Mouse (Mus musculus): Measurements from ENCODE around the gene Olfr131. TPM values are rescaled to one million over a fixed set of nuclear protein-coding genes. Genes with fewer than 3 reads are reported as not detected.
"Not testable (repeated sequence)": the region's sequence is repeated elsewhere in the genome, so short reads cannot be mapped to it uniquely, and the experiment has no call there.

The Olfr131 gene
- polyA plus RNA-seq (2012; rRNA removed) = not detected in 2 replicates

GRCm38 (mm10) chr17:38088593-38088992 lies at the start of gene Olfr131:
Gene Olfr131, minus strand, starts transcription at chr17:38088693.
- no peak within 1 kb of the TSS; the same call in 1 of the 2 replicates for H3K4me3 ChIP-seq (ENCODE audit: extremely low read depth, insufficient read depth, insufficient read length)
- H3K36me3 ChIP-seq (ENCODE audit: control insufficient read depth, insufficient read depth, low read length) = no peaks in the 10 kb centered on the region
- no peaks in the 10 kb centered on the region for H3K4me1 ChIP-seq (ENCODE audit: control insufficient read depth, insufficient read depth, insufficient read length)
- TF ChIP-seq CTCF (IDR thresholded peaks at IDR 0.05; ENCODE audit: extremely low read depth, insufficient read depth, insufficient read length, insufficient replicate concordance) = no peak
- no peak for TF ChIP-seq POLR2A (IDR thresholded peaks at IDR 0.05; ENCODE audit: low read depth, low read length)
- no peak for DNase-seq (ENCODE audit: low read depth in 1 of 2, low spot score in 2 of 2)
- H3K27me3 ChIP-seq (ENCODE audit: control insufficient read depth, insufficient read depth, low read length) = no peaks in the 10 kb centered on the region
- H3K27ac ChIP-seq (ENCODE audit: insufficient read depth, low read length) = no peak within 1 kb of the TSS

- Histone ChIP-seq H3K27ac (ENCODE audit: insufficient read depth, low read length) (no peak within 1 kb of the TSS), H3K36me3 (ENCODE audit: control insufficient read depth, insufficient read depth, low read length) (no peaks in the 10 kb centered on the region), H3K4me3 (ENCODE audit: extremely low read depth, insufficient read depth, insufficient read length) (no peak within 1 kb of the TSS), H3K27me3 (ENCODE audit: control insufficient read depth, insufficient read depth, low read length) (no peaks in the 10 kb centered on the region), H3K4me1 (ENCODE audit: control insufficient read depth, insufficient read depth, insufficient read length) (no peaks in the 10 kb centered on the region)
- no peak for TF ChIP-seq CTCF (IDR thresholded peaks at IDR 0.05; ENCODE audit: extremely low read depth, insufficient read depth, insufficient read length, insufficient replicate concordance)
- TF ChIP-seq POLR2A (IDR thresholded peaks at IDR 0.05; ENCODE audit: low read depth, low read length) = no peak
- 76% methylated on average over 1 of the region's 1 CpGs for WGBS
- no peak for DNase-seq (ENCODE audit: low read depth in 1 of 2, low spot score in 2 of 2)
These were observed 45.9 kb upstream of the Olfr131 start, which contains the start of gene Olfr132 for GRCm38 (mm10) chr17:38134426-38134825. Gene Olfr132, minus strand, starts transcription at chr17:38134526.

GRCm38 (mm10) chr17:38125371-38125770 lies 36.9 kb upstream of the Olfr131 start:
- not testable (repeated sequence) for H3K27ac ChIP-seq (ENCODE audit: insufficient read depth, low read length); H3K4me1 ChIP-seq (ENCODE audit: control insufficient read depth, insufficient read depth, insufficient read length); H3K27me3 ChIP-seq (ENCODE audit: control insufficient read depth, insufficient read depth, low read length); DNase-seq (ENCODE audit: low read depth in 1 of 2, low spot score in 2 of 2); H3K36me3 ChIP-seq (ENCODE audit: control insufficient read depth, insufficient read depth, low read length); H3K4me3 ChIP-seq (ENCODE audit: extremely low read depth, insufficient read depth, insufficient read length)
- WGBS = 72% methylated on average over 3 of the region's 3 CpGs

DNA sequence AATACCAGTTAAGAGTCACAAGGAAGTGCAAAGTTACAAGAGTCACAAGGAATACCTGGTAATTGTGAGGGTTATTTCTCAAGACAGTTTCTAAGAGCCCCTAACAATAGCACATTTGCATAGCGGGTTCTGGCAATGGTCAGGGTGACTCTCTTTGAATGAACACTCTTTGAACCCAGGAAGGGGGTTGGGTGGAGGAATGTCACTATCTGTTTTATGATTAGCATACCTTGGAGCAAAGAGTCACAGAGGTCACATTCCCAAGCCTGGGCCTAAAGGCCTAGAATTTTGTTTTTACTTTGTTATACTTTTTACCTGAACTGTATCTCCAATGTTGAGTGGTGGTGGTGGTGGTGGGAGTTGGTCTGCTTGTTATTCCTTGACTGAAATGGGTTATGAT lies 35.7 kb upstream of the Olfr131 start:
- not testable (repeated sequence) for H3K27me3 ChIP-seq (ENCODE audit: control insufficient read depth, insufficient read depth, low read length); H3K27ac ChIP-seq (ENCODE audit: insufficient read depth, low read length); H3K4me1 ChIP-seq (ENCODE audit: control insufficient read depth, insufficient read depth, insufficient read length); H3K36me3 ChIP-seq (ENCODE audit: control insufficient read depth, insufficient read depth, low read length); DNase-seq (ENCODE audit: low read depth in 1 of 2, low spot score in 2 of 2); H3K4me3 ChIP-seq (ENCODE audit: extremely low read depth, insufficient read depth, insufficient read length)
- 67% methylated on average over 1 of the region's 1 CpGs for WGBS

- 85% methylated on average over 4 of the region's 4 CpGs for WGBS
- no peak for DNase-seq (ENCODE audit: low read depth in 1 of 2, low spot score in 2 of 2)
- Histone ChIP-seq H3K4me3 (ENCODE audit: extremely low read depth, insufficient read depth, insufficient read length) (no peak overlapping the region), H3K36me3 (ENCODE audit: control insufficient read depth, insufficient read depth, low read length) (no peaks in the 10 kb centered on the region), H3K27ac (ENCODE audit: insufficient read depth, low read length) (no peak overlapping the region), H3K4me1 (ENCODE audit: control insufficient read depth, insufficient read depth, insufficient read length) (no peaks in the 10 kb centered on the region), H3K27me3 (ENCODE audit: control insufficient read depth, insufficient read depth, low read length) (no peaks in the 10 kb centered on the region)
- no peak for TF ChIP-seq POLR2A (IDR thresholded peaks at IDR 0.05; ENCODE audit: low read depth, low read length)
- TF ChIP-seq CTCF (IDR thresholded peaks at IDR 0.05; ENCODE audit: extremely low read depth, insufficient read depth, insufficient read length, insufficient replicate concordance) = no peak
These were observed 6.1 kb downstream of the Olfr131 start for GRCm38 (mm10) chr17:38082364-38082763.

- no peaks in the 10 kb centered on the region for H3K36me3 ChIP-seq (ENCODE audit: control insufficient read depth, insufficient read depth, low read length)
- 82% methylated on average over 1 of the region's 1 CpGs for WGBS
- H3K4me1 ChIP-seq (ENCODE audit: control insufficient read depth, insufficient read depth, insufficient read length) = no peaks in the 10 kb centered on the region
- no peak within 1 kb of the TSS for H3K27ac ChIP-seq (ENCODE audit: insufficient read depth, low read length)
- no peak for DNase-seq (ENCODE audit: low read depth in 1 of 2, low spot score in 2 of 2)
- H3K27me3 ChIP-seq (ENCODE audit: control insufficient read depth, insufficient read depth, low read length) = no peaks in the 10 kb centered on the region
- TF ChIP-seq POLR2A (IDR thresholded peaks at IDR 0.05; ENCODE audit: low read depth, low read length) (no peak), CTCF (IDR thresholded peaks at IDR 0.05; ENCODE audit: extremely low read depth, insufficient read depth, insufficient read length, insufficient replicate concordance) (no peak)
- no peak within 1 kb of the TSS for H3K4me3 ChIP-seq (ENCODE audit: extremely low read depth, insufficient read depth, insufficient read length)
These were observed 24.9 kb downstream of the Olfr131 start, which contains the start of gene Olfr130 for GRCm38 (mm10) chr17:38063621-38064020. Gene Olfr130, plus strand, starts transcription at chr17:38063921.

DNA sequence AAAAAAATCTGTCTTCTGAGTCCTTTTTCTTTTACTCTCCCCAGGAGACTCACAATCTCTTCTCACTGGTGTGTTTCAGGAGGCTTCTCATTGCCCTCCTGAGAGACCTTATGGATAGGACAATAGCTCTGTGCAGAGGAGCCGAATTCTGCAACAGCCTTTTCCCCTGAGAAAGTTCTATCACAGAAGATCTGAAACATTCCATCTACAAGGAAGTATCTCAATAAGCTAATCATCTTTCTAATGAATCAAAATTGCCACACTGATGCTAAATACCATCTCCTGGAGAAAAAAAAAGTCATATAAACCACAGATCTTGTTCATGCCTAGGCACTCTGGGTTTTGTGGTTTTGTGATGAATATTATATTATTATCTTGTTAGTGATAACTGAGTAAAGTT lies 28.5 kb downstream of the Olfr131 start, which contains the start of gene Olfr129:
TSS of gene Olfr129 (minus strand) at position 101 of the 400 bp plus-strand sequence.
- no peak for TF ChIP-seq CTCF (IDR thresholded peaks at IDR 0.05; ENCODE audit: extremely low read depth, insufficient read depth, insufficient read length, insufficient replicate concordance)
- TF ChIP-seq POLR2A (IDR thresholded peaks at IDR 0.05; ENCODE audit: low read depth, low read length) = no peak
- Histone ChIP-seq H3K4me1 (ENCODE audit: control insufficient read depth, insufficient read depth, insufficient read length) (no peaks in the 10 kb centered on the region), H3K27me3 (ENCODE audit: control insufficient read depth, insufficient read depth, low read length) (no peaks in the 10 kb centered on the region), H3K4me3 (ENCODE audit: extremely low read depth, insufficient read depth, insufficient read length) (no peak within 1 kb of the TSS), H3K27ac (ENCODE audit: insufficient read depth, low read length) (no peak within 1 kb of the TSS), H3K36me3 (ENCODE audit: control insufficient read depth, insufficient read depth, low read length) (no peaks in the 10 kb centered on the region)
- 65% methylated on average over 1 of the region's 1 CpGs for WGBS
- no peak for DNase-seq (ENCODE audit: low read depth in 1 of 2, low spot score in 2 of 2)

Other genes with a start within 250 kb of the Olfr131 start
- not detected in 2 replicates for gene Olfr126, start 241.2 kb downstream of the Olfr131 start, polyA plus RNA-seq (2012; rRNA removed)
- not detected in 2 replicates for gene Olfr127, start 188.3 kb downstream of the Olfr131 start, polyA plus RNA-seq (2012; rRNA removed)
- not detected in 2 replicates for gene Olfr128, start 168.1 kb downstream of the Olfr131 start, polyA plus RNA-seq (2012; rRNA removed)
- gene Olfr761, start 135.6 kb downstream of the Olfr131 start, polyA plus RNA-seq (2012; rRNA removed) = not detected in 2 replicates
- gene Olfr129, start 28.6 kb downstream of the Olfr131 start, polyA plus RNA-seq (2012; rRNA removed) = not detected in 2 replicates
- gene Olfr130, start 24.8 kb downstream of the Olfr131 start, polyA plus RNA-seq (2012; rRNA removed) = not detected in 2 replicates
- gene Olfr132, start 45.8 kb upstream of the Olfr131 start, polyA plus RNA-seq (2012; rRNA removed) = not detected in 2 replicates
- not detected in 2 replicates for gene Olfr133, start 56.6 kb upstream of the Olfr131 start, polyA plus RNA-seq (2012; rRNA removed)
- not detected in 2 replicates for gene Olfr134, start 82.7 kb upstream of the Olfr131 start, polyA plus RNA-seq (2012; rRNA removed)
- gene Olfr135, start 115.6 kb upstream of the Olfr131 start, polyA plus RNA-seq (2012; rRNA removed) = not detected in 2 replicates
- not detected in 2 replicates for gene Olfr138, start 172.3 kb upstream of the Olfr131 start, polyA plus RNA-seq (2012; rRNA removed)
- not detected in 2 replicates for gene Olfr137, start 218.9 kb upstream of the Olfr131 start, polyA plus RNA-seq (2012; rRNA removed)
- not detected in 2 replicates for gene Olfr136, start 241.1 kb upstream of the Olfr131 start, polyA plus RNA-seq (2012; rRNA removed)

Measured in spleen, adult 2 months (tissue).